Mouse (Mus musculus) left cerebral cortex, postnatal 4 days (tissue): ENCODE measurements around the gene Cd300a. TPM values are rescaled to one million over a fixed set of nuclear protein-coding genes. Genes with fewer than 3 reads are reported as not detected.

Source experiments
- DNase-seq: peaks from one replicate; pipeline ENCODE4 v3.0.0-alpha.2; 2022
- intact Hi-C: fragments of 180-260 bp; cut with DNase I; formaldehyde crosslinking; loops from one replicate; pipeline ENCODE4 v1.15.1; 2025
- total RNA-seq, 2 experiments: library from RNA; stranded (reverse); gene quantifications; 2 replicates each; pipeline ENCODE4 v1.2.3; 2021

Gene Cd300a
- under 1 TPM; 0.44 to 0.54 TPM for total RNA-seq

GRCm38 (mm10) chr11:114889991-114890518 is at the start of gene Cd300a:
Cd300a (plus strand) TSS chr11:114890041.
- intact Hi-C loops: no loop called here
- no peak for DNase-seq

DNA sequence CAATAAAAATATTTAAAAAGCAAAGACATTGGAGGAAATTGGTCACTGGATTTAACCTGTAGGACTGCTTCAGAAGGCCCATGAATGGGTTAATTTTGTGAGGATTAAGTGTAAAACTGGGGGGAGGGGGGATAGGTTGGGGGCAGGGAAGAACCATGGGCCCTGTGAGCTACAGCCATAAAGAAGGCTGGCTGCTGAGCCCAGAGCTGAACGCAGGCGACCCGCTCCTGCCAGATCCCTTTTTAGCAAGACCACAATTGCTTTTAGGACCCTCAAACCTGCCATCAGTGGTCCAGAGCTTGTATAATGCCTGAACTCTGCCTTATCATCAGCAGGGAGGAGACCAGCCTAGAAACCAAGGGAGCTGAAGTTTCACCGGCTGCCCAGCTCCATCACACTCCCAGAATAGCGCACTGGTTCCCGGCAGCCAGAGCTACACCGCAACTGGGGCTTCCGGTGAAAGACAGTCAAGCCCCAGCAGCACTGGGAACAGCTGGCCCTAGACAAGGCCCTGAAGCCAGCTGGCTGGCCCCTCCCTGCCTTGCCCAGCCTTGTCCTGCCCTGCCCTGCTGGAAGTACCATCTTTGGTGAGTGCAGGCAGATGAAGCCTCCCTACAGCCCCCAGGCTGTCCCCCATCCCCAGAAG is 45.9 kb upstream of the Cd300a start:
- peak; percentile 31 for DNase-seq
- intact Hi-C loops: no loop called here

GRCm38 (mm10) chr11:114844464-114845220 is 45.2 kb upstream of the Cd300a start:
- intact Hi-C loops: no loop called here
- DNase-seq: no peak

- intact Hi-C loops: no loop called here
Measured at GRCm38 (mm10) chr11:114846336-114846735, 43.5 kb upstream of the Cd300a start.

GRCm38 (mm10) chr11:114847008-114847407 is 42.8 kb upstream of the Cd300a start:
- intact Hi-C loops: no loop called here
- DNase-seq: no peak

More at GRCm38 (mm10) chr11:114846336-114846735, 43.5 kb upstream of the Cd300a start:
- DNase-seq: no peak

- DNase-seq: no peak
- intact Hi-C loops: no loop called here
Measured at GRCm38 (mm10) chr11:114849572-114849971, 40.3 kb upstream of the Cd300a start.

DNA sequence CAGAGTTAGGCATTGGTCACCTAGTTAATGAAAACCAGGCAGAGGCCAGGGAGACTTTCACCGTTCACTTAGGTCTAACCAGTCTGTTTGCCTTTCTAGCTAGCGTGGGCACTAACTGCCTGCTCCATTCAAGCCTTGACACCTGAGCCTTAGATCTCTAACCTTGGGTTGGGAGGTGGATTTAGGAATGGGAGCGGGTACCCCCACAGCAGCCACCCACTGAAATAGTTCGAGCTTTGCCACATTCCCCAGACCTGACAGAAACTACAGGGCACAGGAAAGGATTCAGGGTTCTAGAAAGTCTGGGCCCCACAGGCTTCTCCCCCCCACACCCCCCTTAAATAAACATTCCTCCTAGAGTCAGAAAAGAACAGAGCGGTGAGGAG is 39.8 kb upstream of the Cd300a start:
- DNase-seq: no peak
- intact Hi-C loops: no loop called here

- intact Hi-C loops: no loop called here
- peak; percentile 44 for DNase-seq
Measured at GRCm38 (mm10) chr11:114850452-114851268, 39.2 kb upstream of the Cd300a start, which contains the start of gene Gprc5c. Gprc5c (plus strand) TSS chr11:114851152.

DNA sequence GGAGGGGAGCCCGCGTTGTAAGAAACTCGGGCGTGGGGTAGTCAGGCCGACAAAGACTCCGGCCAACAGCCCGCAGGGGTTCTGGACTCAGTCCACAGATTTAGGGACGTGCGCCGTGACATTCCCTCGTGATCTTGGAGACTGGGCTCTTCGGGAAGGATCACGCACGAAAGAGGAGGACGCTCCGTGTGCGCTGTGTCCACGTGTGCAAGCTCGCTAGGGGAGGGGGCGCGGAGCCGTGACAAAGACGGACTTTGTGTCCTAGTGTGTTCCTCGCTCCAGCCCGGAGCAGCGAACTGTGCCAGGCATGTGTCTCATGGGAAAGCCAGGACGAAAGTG is 38.6 kb upstream of the Cd300a start:
- intact Hi-C loops: no loop called here
- DNase-seq: peak; percentile 58

DNA sequence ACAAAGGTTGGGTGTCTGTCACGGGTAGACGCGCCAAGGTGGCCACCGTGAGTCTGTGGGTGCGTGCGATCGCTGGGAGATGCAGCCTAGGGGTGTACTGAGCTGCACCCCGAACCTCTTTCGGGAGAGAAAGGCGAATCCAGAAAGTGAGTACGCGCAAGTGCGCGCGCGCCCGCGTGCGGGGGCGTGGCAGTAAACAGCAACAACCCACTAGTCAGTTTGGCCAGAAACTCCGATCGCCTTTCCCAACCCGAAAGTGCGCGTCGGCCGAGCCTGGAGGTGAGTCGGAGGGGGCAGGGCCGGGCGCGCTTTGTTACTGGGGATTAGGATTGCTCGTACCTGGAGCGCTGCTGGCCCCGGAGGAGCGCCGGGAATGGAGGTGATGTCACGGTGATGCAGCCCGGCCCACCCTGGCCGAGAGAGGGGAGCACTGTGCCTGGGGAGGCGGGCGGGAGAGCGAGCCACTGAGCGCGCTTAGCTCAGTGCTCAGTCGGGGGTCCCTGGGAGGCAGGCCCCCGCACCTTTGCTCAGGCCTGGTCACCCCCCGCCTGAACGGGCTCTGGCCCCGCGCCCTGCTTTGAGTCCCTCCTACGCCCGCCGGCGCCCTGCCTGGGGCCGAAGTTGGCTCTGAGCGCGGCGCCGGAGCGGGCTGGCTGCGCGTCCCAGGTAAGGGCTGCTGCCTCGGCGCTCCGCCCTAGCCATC is 38.1 kb upstream of the Cd300a start:
- intact Hi-C loops: no loop called here
- DNase-seq: peak; percentile 65

DNA sequence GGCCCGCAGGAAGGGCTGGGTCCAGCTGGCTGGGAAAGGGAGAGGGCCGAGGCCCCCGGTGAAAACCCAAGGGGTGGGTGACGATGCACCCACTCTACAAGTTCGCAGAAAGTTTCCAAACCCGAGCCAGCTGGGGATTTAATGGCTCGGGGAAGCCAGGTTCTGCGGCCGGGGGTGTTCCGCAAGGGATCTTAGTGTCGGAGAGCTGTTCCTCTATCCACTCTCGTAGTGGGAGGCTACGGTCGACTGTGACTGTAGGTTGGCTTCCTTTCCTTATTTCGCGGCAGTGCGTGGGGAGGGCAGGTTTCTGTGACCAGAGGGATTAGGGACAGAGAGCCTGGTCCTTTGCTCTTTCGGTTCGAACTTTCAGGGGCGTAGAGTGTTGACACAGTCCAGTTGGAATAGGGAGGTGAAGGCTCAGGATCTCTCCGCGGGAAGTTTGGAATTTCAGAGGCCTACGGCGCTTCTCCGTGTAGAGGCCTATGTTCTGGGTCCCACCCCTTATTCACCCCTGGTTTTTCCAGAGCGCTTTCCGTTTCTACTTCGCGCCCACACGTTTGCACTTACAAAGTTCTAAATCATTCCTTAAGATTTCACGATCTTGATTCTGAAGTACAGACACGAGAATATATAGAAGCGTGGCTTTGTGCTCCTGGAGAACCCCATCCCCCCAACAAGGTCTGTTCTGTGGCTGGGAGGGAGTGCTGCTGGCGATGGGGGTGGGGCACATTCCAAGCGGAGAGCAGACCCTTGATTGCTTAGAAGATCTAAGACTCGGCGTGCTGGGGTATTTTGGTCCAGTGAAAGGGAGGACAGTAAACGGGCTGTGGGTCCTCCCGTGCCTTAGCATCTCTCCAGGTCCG is 37.3 kb upstream of the Cd300a start:
- no peak for DNase-seq

DNA sequence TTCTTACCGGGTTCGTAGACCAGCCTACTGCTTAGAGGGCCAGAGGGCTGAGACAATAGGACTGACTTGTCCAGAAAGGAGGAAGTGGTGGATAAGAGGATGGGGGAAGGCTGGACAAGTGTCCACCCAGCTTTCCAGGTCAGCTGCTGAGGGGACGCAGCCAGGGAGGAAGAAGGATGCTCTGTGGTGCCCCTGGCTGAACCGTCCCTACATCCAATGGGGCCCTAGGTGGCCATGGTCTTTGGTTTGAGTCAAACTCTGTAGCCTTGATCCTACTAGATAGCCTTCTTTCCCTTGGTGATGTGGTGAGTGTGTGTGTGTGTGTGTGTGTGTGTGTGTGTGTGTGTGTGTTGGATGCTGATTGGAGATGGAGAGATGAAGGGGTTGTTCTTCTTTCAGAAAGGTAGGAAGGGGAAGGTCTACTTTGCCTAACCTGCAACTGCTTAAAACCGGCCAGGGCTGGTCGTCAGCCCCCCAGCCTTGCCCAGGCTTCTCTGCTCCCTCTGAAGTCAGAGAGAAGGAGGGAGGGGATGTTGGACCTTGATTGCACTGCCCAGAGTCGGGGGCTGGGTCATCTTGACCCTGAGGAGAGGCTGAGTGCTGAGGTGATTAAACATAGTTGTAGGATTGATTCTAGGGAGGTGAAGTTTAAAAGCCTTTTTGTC is 36.5 kb upstream of the Cd300a start:
- intact Hi-C loops: no loop called here

More for the DNA sequence above, 37.3 kb upstream of the Cd300a start:
- intact Hi-C loops: no loop called here

DNA sequence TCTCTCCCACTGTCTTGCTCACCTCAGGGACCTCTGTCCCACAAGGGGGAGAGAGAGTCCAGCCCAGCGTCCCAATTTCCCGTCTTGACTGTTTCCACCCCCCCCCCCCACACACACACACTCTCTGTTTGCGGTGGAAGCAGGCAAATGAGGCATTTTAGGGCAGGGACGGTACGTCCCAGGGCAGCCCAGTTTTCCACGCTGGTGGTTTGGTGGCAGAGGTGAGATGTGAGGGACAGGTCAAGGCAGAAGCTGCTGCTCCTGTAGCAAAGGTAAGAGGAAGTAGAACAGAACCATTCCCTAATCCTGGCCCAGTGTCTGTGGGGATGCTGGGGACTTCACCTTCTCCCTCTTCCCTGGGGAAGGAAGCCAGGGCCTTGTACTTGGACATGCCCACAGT is 35.3 kb upstream of the Cd300a start:
- DNase-seq: no peak
- intact Hi-C loops: no loop called here

More for the DNA sequence above, 36.5 kb upstream of the Cd300a start:
- no peak for DNase-seq

GRCm38 (mm10) chr11:114856125-114856524 is 33.7 kb upstream of the Cd300a start:
- intact Hi-C loops: no loop called here
- DNase-seq: no peak

- intact Hi-C loops: no loop called here
- DNase-seq: no peak
Measured at GRCm38 (mm10) chr11:114858641-114859040, 31.2 kb upstream of the Cd300a start.

DNA sequence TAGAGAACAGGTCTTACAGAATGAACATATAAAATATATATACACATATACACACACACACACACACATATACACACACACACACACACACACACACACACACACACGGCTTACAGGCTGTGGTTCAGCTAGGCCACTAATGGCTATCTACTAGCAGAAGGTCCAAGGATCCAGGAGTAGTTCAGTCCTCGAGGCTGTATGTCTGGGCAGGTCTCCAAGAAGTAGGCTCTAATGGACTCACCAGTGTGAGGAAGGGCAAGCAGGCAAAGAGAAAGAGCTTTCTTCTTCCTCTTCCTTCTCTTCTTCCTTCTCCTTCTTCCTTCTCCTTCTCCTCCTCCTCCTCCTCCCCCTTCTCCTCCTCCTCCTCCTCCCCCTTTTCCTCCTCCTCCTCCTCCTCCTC is 28.8 kb upstream of the Cd300a start:
- intact Hi-C loops: no loop called here
- no peak for DNase-seq

- DNase-seq: no peak
- intact Hi-C loops: no loop called here
Measured at GRCm38 (mm10) chr11:114862687-114863086, 27.2 kb upstream of the Cd300a start.

- no peak for DNase-seq
- intact Hi-C loops: no loop called here
Measured at GRCm38 (mm10) chr11:114863918-114864420, 25.9 kb upstream of the Cd300a start.

DNA sequence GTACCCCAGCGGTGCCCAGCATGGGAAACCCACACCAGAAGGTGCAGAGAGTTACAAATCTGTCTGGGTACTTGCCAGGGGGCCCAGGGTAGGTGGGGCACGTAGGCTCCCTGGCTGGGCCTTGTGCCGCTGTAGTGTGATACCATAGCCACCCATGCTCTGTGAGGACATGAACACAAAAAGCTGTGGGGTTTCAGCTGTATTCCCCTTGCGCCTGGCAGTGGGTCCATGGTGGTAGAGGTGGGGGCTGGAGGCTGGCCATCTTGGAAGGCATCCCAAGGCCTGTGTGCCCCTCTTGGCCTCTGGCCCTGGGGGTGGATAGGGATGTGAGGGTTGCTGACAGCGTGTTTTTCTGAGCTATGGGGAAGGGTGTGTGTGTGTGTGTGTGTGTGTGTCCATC is 23.8 kb upstream of the Cd300a start:
- DNase-seq: peak; percentile 36
- intact Hi-C loops: no loop called here
